Mouse (Mus musculus) spleen, adult 12 weeks (tissue): ENCODE results near the gene Itgb2.

Experiments
- DNase-seq: peaks from one replicate; pipeline ENCODE4 v3.0.0; 2022; ENCODE audit warnings: low spot score

Itgb2 gene

DNA sequence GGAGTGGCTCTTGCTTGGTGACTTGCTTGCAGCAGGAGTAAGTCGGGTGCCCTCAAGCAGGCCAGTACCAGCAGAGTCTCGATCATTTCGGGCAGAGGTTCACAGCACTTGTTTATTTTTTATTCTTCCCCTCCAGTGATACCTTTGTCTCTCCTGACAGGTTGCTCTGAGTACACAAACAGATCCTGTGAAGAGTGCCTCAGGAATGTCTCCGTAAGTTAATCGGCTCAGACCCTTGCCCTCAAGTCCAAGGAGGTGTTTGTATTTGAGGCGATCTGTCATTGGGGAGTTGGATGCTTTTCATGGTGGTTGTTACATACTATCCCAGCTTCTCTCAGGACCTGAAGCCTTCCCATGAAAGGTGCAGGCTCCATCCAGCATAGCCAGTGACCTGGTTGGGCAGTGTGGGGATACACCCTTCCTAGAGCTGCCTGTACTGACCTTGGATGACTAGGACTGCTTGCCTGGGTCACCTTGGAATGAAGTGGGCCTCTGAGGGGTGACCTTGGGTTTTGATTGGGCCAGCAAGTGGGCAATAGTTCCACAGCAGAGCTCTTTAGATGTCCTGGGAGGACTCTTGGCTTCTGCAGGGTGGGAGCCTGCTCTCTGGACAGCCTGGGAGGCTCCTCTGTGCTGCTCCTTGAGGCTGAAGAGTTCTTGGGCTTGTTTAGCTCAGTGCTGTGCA lies 57.2 kb downstream of the Itgb2 start:
- DNase-seq: no peak

DNA sequence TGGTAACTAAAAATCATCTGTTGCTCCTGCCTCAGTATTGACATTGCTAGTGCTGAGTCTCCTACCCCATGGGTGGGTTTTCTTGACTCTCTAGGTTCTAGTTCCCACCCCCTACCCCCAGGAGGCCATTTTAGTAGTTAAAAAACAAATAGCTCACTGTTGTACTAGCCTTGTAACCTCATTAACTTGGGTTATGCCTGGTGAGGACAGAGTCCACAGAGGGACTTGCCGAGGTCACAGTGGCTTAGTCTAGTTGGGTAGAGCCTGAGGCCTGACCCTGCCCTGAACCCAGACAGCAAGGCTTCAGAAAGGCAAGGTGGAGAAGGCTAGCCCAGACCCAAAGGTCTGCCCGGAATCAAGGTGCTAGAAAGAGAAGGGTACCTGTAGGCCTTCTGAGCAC lies 58.0 kb downstream of the Itgb2 start:
- DNase-seq: no peak

DNA sequence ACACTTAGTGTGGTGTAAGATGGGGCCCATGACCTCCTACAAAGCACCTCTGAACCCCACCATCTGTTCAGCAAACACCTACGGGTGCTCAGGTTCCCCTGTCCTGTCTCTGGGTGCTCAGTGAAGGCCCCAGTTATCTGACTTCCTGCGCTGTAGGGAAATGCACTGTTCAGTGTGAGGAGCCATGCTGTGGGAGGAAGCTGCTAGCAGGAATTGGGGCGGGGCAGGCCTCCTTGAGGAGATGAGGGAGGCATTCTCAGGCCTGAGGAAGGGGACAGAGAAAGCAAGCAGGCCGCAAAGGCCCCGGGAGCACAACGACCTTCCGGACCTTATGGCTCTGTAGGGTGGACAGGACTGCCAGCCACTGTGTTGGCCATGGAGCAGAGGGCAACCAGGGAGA lies 59.1 kb downstream of the Itgb2 start:
- DNase-seq: no peak

DNA sequence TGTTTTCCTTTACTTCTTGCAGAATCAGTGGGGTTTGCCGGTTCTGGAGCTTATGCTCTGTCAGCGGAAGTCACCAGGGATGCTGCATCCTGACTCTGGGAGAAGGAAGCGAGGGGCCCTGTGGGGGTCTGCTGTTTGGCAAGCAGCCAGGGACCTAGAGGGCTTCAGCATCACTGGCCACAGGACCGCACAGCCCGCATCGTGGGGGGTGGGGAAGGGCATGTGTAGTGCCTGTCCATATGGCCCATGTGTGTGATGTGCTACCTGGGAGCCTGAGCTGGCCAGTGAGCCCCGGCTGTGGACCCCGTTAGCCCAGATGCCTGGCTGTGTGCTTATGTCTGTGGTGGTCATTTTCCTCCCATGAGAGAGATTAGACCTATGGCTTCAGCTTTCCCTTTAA lies 59.7 kb downstream of the Itgb2 start:
- DNase-seq: no peak

DNA sequence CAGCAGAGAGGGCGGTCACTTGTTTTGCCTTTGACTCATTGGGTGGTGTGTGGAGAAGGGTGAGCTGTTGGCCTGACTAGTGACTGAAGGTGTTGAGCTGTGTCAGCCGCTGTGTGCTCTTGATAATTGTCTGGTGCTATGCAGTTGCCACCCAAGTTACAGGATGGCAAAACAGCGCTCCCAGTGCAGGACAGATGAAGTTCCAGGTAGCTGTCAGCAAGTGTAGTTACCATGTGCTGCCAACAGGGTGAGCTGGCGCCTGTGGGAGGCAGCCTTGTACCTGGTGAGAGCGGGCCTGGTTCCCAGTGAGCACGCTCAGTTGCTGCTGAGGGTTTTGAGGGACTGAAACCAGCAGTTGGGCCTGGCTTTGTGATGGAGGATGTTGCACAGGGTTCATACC lies 60.8 kb downstream of the Itgb2 start:
- peak; percentile 55 for DNase-seq

DNA sequence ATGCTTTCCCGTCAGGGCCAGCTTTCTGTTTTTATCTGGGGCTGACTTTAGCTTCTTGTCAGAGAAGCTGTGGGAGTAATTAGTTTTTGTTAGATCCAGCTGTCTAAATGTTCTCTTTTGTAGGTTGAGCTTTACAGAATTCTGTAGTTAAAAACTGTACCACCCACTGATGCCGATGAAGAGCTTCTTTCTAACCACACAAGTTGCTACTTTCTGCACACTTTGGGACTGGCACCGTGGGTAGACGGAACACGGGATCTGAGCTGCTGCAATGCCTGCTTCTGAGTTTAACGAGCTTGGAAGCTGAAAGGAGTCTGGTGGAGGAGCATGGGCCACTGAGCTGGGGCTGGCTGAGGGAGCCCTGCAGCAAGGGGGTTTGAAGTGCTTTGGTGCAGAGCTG lies 61.5 kb downstream of the Itgb2 start:
- DNase-seq: no peak

DNA sequence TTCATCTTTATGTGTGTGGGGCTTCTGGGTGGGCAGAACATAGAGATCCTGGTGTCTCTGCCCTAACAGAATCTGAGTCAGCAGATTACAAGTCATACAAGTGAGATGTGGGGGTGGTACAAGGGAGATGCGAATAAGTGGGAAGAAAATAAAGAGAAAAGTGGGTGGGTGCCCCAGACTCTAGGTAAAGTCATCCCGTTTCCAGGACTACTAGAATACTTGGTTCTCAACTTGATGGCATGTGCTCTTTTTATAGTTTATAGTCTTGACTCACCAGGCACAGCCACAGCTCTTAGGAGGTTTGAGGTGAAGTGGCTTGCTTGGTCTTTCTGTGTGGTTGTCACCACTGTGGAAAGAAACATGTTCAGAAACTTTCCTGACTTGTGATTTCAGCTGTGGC lies 66.0 kb downstream of the Itgb2 start:
- no peak for DNase-seq

DNA sequence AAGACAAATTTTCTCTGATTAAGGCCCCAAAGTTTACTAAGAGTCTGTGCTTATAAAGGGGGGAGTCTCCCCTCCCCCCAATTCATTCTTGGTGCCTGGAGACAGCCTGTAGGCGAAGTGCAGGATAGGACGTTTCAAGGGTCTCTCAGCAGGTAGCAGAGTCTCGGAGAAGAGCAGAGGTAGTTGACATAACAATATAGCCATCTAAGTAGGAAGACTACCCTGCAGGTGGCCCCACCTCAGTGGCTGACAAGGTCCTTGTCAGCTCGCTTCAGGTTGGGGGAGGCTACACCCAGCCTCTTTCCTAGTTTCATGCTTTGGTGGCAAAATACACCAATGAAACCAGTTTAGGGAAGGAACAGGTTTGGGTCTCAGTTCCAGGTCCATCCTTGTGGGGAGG lies 73.0 kb downstream of the Itgb2 start:
- no peak for DNase-seq

DNA sequence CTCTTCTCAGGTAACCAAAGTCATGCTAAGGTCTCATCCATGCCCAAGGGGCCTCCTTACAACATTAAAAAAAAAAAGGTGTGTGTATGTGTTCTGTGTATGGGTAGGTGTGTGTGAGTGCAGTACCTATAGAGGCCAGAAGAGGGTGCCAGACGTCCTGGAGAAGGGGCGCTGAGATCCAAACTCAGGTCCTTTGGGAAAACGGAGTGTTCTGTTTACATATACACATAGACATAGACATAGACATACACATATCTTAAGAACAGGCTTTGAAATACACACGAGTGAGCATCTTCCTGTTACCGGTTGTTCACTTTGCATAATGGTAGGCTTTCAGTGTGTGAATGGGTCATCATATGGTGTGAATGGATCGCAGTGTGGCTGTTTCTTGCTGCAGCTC lies 74.1 kb downstream of the Itgb2 start:
- no peak for DNase-seq

DNA sequence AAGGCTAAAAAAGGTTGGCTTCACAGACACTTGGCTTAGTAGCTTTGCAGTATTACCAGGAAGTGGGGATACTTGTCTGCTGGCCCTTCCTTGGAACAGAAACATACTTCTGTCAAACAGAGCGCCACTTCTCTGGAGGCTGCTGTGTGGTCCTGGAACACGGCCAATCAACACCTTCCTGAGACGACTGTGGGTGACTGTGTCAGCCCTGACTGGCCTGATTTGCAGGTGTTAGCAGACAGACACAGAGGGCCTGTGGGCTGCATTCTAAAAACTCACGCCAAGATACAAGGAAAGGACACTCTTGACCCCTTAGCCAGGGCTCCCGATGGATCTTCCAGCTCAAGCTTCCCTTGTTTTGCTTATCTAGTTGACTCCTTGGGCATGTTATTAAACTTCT lies 74.9 kb downstream of the Itgb2 start:
- DNase-seq: no peak

DNA sequence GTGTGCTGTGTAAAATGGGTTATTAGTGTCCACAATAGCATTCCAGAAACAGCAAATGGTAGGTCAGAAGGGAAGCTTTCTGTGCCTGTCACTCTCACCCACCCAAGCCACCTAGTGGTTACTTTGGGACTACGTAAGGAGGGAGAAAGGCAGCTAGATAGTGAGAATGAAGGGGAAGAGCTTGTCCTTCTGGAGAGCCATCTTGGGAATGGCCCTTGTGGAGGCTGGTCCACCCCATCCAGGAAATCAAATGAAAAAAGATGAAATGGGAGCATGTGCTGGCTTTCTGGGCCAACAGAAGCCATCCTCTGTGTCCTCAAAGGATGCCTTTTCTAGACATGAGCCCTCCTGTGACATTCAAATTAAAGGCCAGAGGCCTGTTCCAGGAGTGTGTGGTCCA lies 75.3 kb downstream of the Itgb2 start:
- no peak for DNase-seq

DNA sequence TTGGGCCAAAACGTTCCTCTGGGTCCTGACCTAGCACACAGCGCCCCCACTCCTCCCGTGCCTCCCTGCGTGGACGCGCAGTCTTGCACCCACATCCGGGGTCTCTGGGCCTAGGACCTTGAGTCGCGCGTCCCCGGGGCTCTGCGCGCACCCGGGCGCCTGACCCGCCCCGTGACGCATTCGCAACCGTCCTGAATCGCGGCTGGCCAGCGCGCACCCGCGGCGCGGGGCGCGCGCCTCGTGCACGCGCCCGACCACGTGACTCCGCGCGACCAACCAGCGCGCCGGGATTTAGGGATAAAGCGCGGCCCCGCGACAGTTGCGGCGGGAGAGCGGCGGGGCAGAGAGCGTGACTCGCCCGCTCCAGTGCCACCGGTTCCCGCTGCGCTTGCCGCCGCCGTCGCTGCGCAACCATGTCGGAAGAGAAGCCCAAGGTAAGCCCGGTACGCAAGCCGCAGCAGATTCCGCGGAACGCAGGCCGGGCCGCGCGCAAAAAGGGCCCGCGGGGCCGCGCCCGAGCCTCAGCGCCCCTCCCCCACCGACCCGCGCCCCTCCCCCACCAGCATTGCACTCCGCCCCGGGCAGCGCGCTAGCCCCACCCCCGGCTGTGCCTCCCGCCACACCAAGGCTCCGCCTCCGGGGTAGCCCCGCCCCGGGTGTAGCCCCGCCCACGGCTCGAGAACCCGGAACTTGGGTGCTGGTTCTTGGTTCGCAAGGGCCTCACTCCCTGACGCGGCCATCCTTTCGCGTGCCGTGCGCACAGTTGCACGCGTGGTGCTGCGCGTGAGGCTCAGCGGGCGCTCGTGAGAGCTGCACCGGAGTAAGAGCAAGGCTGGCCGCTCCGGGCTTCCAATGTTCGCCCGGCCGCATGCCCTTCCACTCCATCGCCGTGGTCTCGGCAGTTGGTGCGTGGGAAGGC lies 76.1 kb downstream of the Itgb2 start, which contains the start of the genes Sumo3 and Gm49325:
Gene Sumo3 (plus strand): TSS at position 190 of the 919 bp plus-strand sequence.
Gene Gm49325 (plus strand): TSS at position 290 of the 919 bp plus-strand sequence.
- peak; percentile 100 for DNase-seq

DNA sequence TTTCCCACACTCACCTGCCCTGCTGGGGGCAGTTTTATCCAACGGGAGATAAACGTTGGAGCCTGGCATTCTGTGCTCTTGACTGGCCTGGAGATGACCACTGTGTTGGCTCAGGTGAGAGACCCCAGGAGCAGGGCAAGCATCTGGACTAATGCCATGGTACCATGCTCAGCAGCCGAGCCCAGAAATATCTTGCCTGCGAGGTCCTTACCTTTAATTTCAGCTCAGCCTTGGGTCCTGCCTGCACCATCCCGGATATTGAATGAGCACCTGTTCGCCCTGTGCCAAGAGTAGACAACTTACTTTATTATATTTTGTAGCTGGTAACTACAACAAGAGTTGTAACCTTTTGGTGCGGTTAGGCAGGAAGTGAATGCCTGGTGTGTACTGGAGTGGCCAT lies 76.8 kb downstream of the Itgb2 start:
- DNase-seq: no peak

DNA sequence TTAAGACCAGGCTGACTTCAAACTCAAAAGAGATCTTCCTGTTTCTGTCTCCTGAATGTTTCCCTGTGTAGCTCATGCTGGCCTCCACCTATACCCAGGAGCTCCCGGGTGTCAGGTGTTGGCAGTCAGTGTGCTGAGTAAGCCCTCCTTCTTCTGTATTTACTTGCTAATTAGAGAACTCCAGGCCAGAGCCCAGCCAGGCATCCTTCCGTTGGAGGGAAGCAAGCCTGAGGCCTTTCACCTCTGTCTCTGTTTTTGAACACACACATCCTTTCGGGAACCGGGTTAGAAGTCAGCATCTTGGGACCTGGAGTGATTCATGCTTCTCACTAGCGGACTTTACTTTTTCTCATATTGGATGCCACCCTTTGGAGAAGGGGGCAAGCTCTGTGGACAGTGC lies 77.4 kb downstream of the Itgb2 start:
- no peak for DNase-seq

DNA sequence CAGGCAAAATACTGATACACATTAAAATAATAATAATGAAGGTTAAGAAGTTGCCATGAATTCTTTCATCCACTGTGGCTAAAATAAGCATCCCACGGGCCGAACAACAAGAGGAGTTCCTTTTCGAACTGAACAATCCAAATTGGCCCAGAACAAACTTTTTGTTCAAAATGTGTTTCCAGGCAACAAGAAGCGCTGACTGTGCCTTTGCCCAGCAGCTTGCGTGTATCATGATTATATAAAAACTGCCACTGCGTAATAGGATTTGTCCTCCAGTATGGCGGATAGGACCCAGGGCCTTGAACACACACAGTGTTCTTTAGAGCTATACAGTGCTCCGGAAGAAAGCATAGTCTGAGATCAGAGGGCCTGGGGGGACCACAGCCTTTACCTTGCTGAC lies 78.5 kb downstream of the Itgb2 start:
- no peak for DNase-seq

DNA sequence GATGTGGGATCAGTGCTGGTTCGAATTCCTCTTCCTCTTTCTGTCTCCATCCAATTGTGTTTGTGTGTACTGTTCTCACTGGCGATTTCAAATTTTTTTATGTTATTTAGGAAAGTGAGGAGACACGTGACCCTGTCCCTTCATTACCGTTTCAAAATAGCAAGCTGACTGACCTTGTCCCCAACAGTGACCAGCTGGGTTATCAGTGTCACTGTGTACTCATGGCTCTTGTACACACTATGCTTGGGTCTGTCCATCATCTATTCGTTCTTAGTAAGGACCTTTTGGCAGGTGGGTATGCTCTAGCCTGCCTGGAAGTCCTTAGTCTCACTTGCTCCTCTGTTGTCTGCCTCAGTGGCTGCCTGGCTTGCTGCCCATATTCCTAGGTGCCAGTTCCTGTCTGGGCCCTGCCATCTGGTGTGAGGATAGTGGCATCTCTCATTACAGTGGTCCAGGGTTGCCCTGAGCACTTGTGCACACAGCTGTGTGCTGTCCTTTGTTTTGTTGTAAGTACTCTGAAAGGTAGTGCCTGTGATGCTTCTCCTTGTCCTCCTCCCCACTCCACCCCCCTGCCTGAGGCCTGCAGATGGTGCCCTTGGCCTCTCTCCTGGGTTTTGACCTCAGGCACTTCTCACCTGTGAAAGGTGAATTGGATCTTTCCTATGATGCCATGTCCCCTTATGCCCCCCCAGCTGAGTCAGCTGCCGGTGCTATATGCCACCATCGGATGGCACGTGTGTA lies 80.3 kb downstream of the Itgb2 start:
- no peak for DNase-seq

DNA sequence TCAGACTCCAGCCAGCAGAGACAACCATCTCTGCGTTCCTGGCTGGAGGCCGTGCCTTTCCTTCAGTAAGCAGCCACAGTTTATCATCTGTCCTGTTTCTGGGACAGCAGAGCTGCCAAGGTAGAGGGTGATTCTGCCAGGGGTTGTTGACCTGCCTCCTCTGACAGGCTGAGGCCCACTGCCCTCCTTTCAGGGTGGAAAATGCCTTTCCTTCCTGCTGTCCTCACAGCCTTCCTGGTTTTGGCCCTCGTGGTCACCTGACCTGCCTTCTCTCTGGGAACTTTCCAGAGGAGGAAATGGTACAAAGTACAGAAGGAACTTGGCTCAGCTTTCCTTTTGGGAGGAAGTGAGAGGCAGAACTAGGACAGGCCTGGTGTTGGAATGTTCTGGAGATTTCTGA lies 83.4 kb downstream of the Itgb2 start:
- no peak for DNase-seq
